Mouse (Mus musculus): ENCODE results near the gene Nol7. TPM values are rescaled to one million over a fixed set of nuclear protein-coding genes. Genes with fewer than 3 reads are reported as not detected.
A peak's percentile ranks its signal among the peaks of the same experiment; 100 is the strongest.

Nol7 gene
- polyA plus RNA-seq, 1 experiment from 2014 or later = 187 TPM

- WGBS = 96% methylated on average over 1 of the region's 1 CpGs
- no peak for ATAC-seq (ENCODE audit: low FRiP score)
Measured at GRCm38 (mm10) chr13:43372892-43373291, 25.3 kb upstream of the Nol7 start.

GRCm38 (mm10) chr13:43374205-43374604 lies 24.0 kb upstream of the Nol7 start:
- no peaks in the 10 kb centered on the region for H3K27me3 ChIP-seq
- H3K9me3 ChIP-seq = peaks cover 2% of the 10 kb centered on the region; the same call in 1 of the 2 replicates
- peaks cover 46% of the 10 kb centered on the region for H3K36me3 ChIP-seq
- H3K4me3 ChIP-seq = no peak overlapping the region
- H3K9ac ChIP-seq = no peak overlapping the region
- 91% methylated on average over 10 of the region's 10 CpGs for WGBS
- H3K4me2 ChIP-seq = no peak overlapping the region
- 0 out of 2 replicates have a peak, but pooled peaks cover 2% of the 10 kb centered on the region for H3K4me1 ChIP-seq (replicated peaks)
- H3K27ac ChIP-seq = no peak overlapping the region
- ATAC-seq (ENCODE audit: low FRiP score) = no peak

More at GRCm38 (mm10) chr13:43372892-43373291, 25.3 kb upstream of the Nol7 start:
- Histone ChIP-seq H3K9me3 (peaks cover 2% of the 10 kb centered on the region; the same call in 1 of the 2 replicates), H3K4me3 (no peak overlapping the region), H3K36me3 (peaks cover 45% of the 10 kb centered on the region), H3K4me1 (replicated peaks) (no peaks in the 10 kb centered on the region), H3K9ac (no peak overlapping the region), H3K27me3 (no peaks in the 10 kb centered on the region), H3K4me2 (no peak overlapping the region), H3K27ac (no peak overlapping the region)

GRCm38 (mm10) chr13:43374918-43375432 lies 23.2 kb upstream of the Nol7 start:
- Histone ChIP-seq H3K4me1 (replicated peaks) (0 out of 2 replicates have a peak, but pooled peaks cover 2% of the 10 kb centered on the region), H3K9me3 (peaks cover 2% of the 10 kb centered on the region; the same call in 1 of the 2 replicates), H3K36me3 (peaks cover 46% of the 10 kb centered on the region), H3K9ac (no peak overlapping the region), H3K27ac (no peak overlapping the region), H3K4me2 (no peak overlapping the region), H3K4me3 (no peak overlapping the region), H3K27me3 (no peaks in the 10 kb centered on the region)
- ATAC-seq (ENCODE audit: low FRiP score) = no peak
- 70% methylated on average over 2 of the region's 2 CpGs for WGBS

- Histone ChIP-seq H3K36me3 (peaks cover 38% of the 10 kb centered on the region), H3K4me1 (replicated peaks) (0 out of 2 replicates have a peak, but pooled peaks cover 2% of the 10 kb centered on the region), H3K9ac (no peak overlapping the region), H3K27me3 (no peaks in the 10 kb centered on the region), H3K4me2 (no peak overlapping the region), H3K9me3 (no peaks in the 10 kb centered on the region), H3K27ac (no peak overlapping the region), H3K4me3 (no peak overlapping the region)
- WGBS = 93% methylated on average over 3 of the region's 3 CpGs
- no peak for ATAC-seq (ENCODE audit: low FRiP score)
Measured at GRCm38 (mm10) chr13:43379989-43380388, 18.2 kb upstream of the Nol7 start.

GRCm38 (mm10) chr13:43385321-43385720 lies 12.9 kb upstream of the Nol7 start:
- Histone ChIP-seq H3K36me3 (peaks cover 28% of the 10 kb centered on the region), H3K4me1 (replicated peaks) (no peaks in the 10 kb centered on the region), H3K9ac (no peak overlapping the region), H3K27ac (no peak overlapping the region), H3K4me2 (no peak overlapping the region), H3K9me3 (no peaks in the 10 kb centered on the region), H3K4me3 (no peak overlapping the region), H3K27me3 (no peaks in the 10 kb centered on the region)
- no peak for ATAC-seq (ENCODE audit: low FRiP score)
- 96% methylated on average over 10 of the region's 10 CpGs for WGBS

- no peak overlapping the region for H3K9ac ChIP-seq
- H3K4me3 ChIP-seq = peak overlapping the region; percentile 77
- ATAC-seq (ENCODE audit: low FRiP score) = peak; percentile 83
- H3K4me1 ChIP-seq (replicated peaks) = peaks cover 13% of the 10 kb centered on the region
- no peaks in the 10 kb centered on the region for H3K9me3 ChIP-seq
- peaks cover 34% of the 10 kb centered on the region for H3K36me3 ChIP-seq
- peak overlapping the region; percentile 40 for H3K4me2 ChIP-seq
- H3K27me3 ChIP-seq = no peaks in the 10 kb centered on the region
- no peak overlapping the region for H3K27ac ChIP-seq
- WGBS = 46% methylated on average over 15 of the region's 17 CpGs
Measured at GRCm38 (mm10) chr13:43397700-43398296, 392 bp upstream of the Nol7 start.

- Histone ChIP-seq H3K27ac (no peak overlapping the region), H3K4me2 (peak overlapping the region; percentile 60), H3K9me3 (no peaks in the 10 kb centered on the region), H3K4me3 (peak overlapping the region; percentile 77), H3K4me1 (replicated peaks) (peaks cover 13% of the 10 kb centered on the region), H3K9ac (no peak overlapping the region), H3K36me3 (peaks cover 38% of the 10 kb centered on the region), H3K27me3 (no peaks in the 10 kb centered on the region)
- ATAC-seq (ENCODE audit: low FRiP score) = no peak
- 82% methylated on average over 5 of the region's 5 CpGs for WGBS
Measured at GRCm38 (mm10) chr13:43399576-43399975, 1.4 kb downstream of the Nol7 start.

GRCm38 (mm10) chr13:43412311-43412710 lies 14.1 kb downstream of the Nol7 start:
- Histone ChIP-seq H3K27ac (no peak overlapping the region), H3K4me3 (no peak overlapping the region), H3K4me2 (no peak overlapping the region), H3K36me3 (peaks cover 61% of the 10 kb centered on the region), H3K9me3 (no peaks in the 10 kb centered on the region), H3K27me3 (no peaks in the 10 kb centered on the region), H3K4me1 (replicated peaks) (no peaks in the 10 kb centered on the region), H3K9ac (no peak overlapping the region)
- 90% methylated on average over 7 of the region's 7 CpGs for WGBS
- ATAC-seq (ENCODE audit: low FRiP score) = no peak

GRCm38 (mm10) chr13:43413611-43414010 lies 15.4 kb downstream of the Nol7 start:
- Histone ChIP-seq H3K36me3 (peaks cover 61% of the 10 kb centered on the region), H3K27ac (no peak overlapping the region), H3K4me2 (no peak overlapping the region), H3K9ac (no peak overlapping the region), H3K4me1 (replicated peaks) (no peaks in the 10 kb centered on the region), H3K27me3 (no peaks in the 10 kb centered on the region), H3K4me3 (no peak overlapping the region), H3K9me3 (no peaks in the 10 kb centered on the region)
- ATAC-seq (ENCODE audit: low FRiP score) = no peak
- WGBS = over 99% methylated on average over 2 of the region's 2 CpGs

GRCm38 (mm10) chr13:43415249-43415648 lies 17.1 kb downstream of the Nol7 start:
- H3K4me3 ChIP-seq = no peak overlapping the region
- H3K27ac ChIP-seq = no peak overlapping the region
- no peaks in the 10 kb centered on the region for H3K27me3 ChIP-seq
- no peaks in the 10 kb centered on the region for H3K9me3 ChIP-seq
- ATAC-seq (ENCODE audit: low FRiP score) = no peak
- no peak overlapping the region for H3K4me2 ChIP-seq
- no peak overlapping the region for H3K9ac ChIP-seq
- H3K4me1 ChIP-seq (replicated peaks) = no peaks in the 10 kb centered on the region
- WGBS = 98% methylated on average over 1 of the region's 1 CpGs
- H3K36me3 ChIP-seq = peaks cover 70% of the 10 kb centered on the region

- H3K4me3 ChIP-seq = no peak overlapping the region
- no peak overlapping the region for H3K27ac ChIP-seq
- no peak overlapping the region for H3K4me2 ChIP-seq
- no peaks in the 10 kb centered on the region for H3K27me3 ChIP-seq
- H3K9ac ChIP-seq = no peak overlapping the region
- ATAC-seq (ENCODE audit: low FRiP score) = no peak
- no peaks in the 10 kb centered on the region for H3K4me1 ChIP-seq (replicated peaks)
- no peaks in the 10 kb centered on the region for H3K9me3 ChIP-seq
- peaks cover 12% of the 10 kb centered on the region for H3K36me3 ChIP-seq
- WGBS = 91% methylated on average over 4 of the region's 4 CpGs
Measured at GRCm38 (mm10) chr13:43428436-43428835, 30.2 kb downstream of the Nol7 start.

GRCm38 (mm10) chr13:43433395-43433794 lies 35.2 kb downstream of the Nol7 start:
- Histone ChIP-seq H3K4me3 (no peak overlapping the region), H3K4me2 (no peak overlapping the region), H3K27ac (no peak overlapping the region), H3K27me3 (no peaks in the 10 kb centered on the region), H3K4me1 (replicated peaks) (no peaks in the 10 kb centered on the region), H3K9me3 (no peaks in the 10 kb centered on the region), H3K9ac (no peak overlapping the region), H3K36me3 (peaks cover 2% of the 10 kb centered on the region)
- no peak for ATAC-seq (ENCODE audit: low FRiP score)
- WGBS = 92% methylated on average over 2 of the region's 2 CpGs

- ATAC-seq (ENCODE audit: low FRiP score) = no peak
- H3K27ac ChIP-seq = no peak overlapping the region
- 0 out of 2 replicates have a peak, but pooled peaks cover 2% of the 10 kb centered on the region for H3K4me1 ChIP-seq (replicated peaks)
- no peaks in the 10 kb centered on the region for H3K36me3 ChIP-seq
- H3K9ac ChIP-seq = no peak overlapping the region
- H3K27me3 ChIP-seq = no peaks in the 10 kb centered on the region
- no peak overlapping the region for H3K4me3 ChIP-seq
- H3K9me3 ChIP-seq = no peaks in the 10 kb centered on the region
- no peak overlapping the region for H3K4me2 ChIP-seq
- 83% methylated on average over 1 of the region's 1 CpGs for WGBS
Measured at GRCm38 (mm10) chr13:43440376-43440775, 42.2 kb downstream of the Nol7 start.

Data from hindbrain, embryonic 13.5 days (tissue).